Mouse (Mus musculus) adrenal gland (tissue): ENCODE measurements at regions not wholly inside any gene's neighbourhood (a gene's known extent, or its start where the extent isn't known, plus 50 kb on each side); places are given as distances from the start of the nearest gene placed in this dataset.

Source experiments
- intact Hi-C: fragments of 180-260 bp; cut with DNase I; formaldehyde crosslinking; loops from one replicate; pipeline ENCODE4 v1.15.1; 2025

DNA sequence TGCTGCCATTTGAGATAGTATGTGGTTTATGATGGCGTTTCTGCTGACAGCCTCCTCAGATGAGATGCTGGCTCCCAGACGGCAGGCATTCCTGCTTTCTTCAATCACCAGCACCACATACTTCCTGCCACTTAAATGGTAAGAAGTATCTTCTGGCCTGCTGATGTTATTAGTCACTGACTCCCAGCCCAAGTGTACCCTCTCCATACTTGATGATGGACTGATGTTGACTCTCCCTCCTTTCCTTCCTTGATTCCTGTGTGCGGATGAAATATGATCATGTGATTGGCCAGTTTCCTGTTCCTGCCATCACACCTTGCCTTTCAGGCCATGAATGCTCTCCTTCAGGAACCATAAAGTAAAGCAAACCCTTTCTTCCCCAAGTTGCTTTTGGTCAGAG lies 50.8 kb upstream of the Rpl10-ps3 start:
- intact Hi-C loops, result no loop called here

- intact Hi-C loops, result no loop called here
Observed at GRCm38 (mm10) chr9:50396051-50396450, 51.3 kb upstream of the Rpl10-ps3 start.

DNA sequence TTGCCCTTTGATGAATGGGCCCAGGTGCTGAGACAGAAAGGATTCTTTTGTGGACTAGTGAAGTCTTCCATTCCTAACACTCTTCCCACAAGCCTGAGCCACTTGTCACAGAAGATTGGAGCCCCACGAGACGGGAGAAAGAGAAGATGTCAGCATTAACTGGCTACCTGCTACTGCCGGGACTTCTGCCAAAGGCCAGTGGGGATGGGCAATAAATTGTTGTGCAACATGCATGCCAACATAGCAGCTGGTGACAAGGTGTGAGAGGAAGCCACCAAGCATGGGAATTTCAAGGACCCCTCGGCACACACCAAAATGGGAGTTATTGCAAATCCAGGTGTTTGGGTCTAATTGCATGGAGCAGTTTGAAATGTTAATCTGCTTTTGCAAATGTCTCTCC lies 63.6 kb upstream of the Rpl10-ps3 start:
- intact Hi-C loops, result no loop called here

DNA sequence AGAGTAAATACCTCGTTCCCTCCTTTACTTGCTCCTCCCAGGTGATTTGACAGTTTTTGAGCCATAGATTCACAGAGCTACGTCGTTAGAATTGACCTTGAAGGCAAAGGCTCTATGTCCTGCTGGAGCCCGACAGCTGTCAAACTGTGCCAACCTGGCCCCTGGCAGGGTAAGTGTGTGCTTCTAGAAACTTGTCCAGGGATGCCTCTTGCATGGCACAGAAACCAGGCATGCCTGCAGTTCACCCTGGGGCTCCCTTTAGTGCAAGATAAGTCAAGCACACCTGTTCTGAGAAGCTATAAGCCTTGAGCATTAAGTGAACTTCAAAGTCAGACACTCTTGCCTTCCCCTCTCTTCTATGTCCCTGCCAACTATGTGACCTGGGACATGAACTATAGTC lies 64.1 kb upstream of the Rpl10-ps3 start:
- intact Hi-C loops, result no loop called here

DNA sequence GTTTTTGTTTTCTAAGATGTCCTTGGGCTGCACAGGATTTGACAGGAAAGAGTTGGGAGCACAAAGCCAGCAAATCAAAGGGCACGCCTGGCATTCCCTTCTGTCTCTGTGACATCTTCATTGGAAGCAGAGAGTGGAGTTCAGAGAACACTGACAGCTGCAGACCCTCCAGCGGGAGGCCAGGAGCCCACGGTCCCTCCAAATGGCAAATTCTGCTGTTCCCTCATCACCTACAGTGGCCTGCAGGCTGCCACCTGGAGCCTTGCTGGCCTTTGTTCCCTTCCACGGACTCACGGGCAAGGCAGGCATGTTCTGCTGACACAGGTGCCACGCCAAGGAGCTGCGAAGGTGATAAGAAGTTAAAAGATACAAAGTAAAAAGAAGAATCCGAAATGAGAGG lies 68.2 kb upstream of the Rpl10-ps3 start:
- intact Hi-C loops, result no loop called here

DNA sequence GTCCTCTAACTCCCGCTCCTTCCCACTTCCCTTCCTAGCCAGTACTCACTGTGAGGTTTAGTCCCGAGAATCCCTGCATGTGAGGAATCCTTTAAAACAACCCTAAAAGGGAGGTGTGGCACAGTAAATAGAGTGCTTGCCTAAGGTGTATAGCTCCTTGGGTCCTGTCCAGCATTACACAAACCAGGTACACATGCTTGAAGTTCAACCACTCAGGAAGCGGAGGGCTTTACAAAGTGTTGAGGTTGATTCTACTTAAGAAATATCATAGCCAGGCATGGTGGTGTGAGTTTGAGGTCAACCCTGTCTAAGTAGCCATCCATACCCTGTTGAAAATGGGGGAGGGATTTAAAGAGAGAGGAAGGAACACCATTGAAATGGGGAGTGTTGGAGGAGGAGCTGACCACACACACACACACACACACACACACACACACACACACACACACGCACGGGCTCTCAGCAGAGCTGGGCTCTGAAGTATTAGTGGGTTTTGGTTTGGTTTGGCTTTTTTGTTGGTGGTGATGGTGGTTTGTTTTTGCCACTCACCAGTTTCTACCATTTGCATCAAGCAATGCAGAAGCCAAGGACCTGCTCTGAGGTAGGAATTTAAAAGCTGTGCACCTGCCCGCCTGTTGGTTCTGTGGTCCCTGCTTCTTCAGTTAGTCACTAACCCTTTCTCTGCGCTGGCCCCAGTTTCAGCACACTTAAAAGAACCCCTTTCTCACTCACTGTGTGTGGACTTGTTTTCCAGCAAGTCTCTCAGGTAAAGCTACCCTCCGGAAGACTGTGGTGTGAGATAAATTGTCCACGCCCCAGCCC lies 69.0 kb upstream of the Rpl10-ps3 start:
- intact Hi-C loops, result no loop called here

DNA sequence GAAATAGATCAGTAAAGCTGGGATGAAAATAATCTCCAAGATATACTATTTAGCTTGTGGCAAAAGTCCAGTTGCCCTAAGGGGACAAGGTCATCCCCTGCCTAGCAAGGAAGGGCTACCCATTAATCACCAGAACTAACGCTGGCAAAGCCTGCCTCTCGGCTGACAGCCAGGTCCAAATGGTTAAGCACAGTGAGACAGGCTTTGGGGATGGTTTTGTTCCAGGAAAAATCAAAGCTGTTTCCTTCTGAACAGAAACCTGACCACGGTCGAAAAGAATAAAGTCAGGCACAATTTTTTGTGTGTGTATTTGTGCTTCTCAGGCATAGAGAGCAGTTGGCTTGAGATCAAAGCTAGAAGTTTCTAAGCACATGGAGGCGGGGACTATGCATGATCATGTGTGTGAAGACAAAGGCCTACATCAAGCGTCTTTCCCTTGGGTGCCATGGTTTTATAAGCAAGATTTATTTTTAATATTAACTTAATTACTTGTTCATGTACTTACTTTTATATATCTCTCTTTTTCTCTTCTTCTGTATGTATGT lies 70.1 kb upstream of the Rpl10-ps3 start:
- intact Hi-C loops, result no loop called here

GRCm38 (mm10) chr9:50416677-50417076 lies 71.9 kb upstream of the Rpl10-ps3 start:
- intact Hi-C loops, result no loop called here

DNA sequence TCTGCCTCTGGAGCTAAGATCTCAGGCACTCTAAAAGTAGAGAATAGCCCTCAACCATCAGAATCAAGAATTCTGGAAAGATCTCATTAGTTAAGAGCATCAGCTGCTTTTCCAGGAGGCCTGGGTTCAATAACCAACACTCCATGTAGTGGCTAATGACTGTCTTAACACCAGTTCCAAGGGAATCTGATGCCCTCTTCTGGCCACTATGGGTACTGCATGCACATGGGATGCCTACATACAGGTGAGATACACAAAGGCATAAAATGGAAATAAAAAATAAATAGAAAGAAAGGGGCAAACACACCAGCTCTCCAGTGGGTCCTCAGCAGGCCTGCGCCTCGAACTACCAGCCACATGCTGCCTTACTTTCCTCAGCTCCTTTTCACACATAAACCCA lies 73.3 kb upstream of the Plet1 start:
- intact Hi-C loops, result loop anchor here (5.0 kb wide), 1 partner anchor 89 kb away; no protein-coding TSS in a partner anchor

DNA sequence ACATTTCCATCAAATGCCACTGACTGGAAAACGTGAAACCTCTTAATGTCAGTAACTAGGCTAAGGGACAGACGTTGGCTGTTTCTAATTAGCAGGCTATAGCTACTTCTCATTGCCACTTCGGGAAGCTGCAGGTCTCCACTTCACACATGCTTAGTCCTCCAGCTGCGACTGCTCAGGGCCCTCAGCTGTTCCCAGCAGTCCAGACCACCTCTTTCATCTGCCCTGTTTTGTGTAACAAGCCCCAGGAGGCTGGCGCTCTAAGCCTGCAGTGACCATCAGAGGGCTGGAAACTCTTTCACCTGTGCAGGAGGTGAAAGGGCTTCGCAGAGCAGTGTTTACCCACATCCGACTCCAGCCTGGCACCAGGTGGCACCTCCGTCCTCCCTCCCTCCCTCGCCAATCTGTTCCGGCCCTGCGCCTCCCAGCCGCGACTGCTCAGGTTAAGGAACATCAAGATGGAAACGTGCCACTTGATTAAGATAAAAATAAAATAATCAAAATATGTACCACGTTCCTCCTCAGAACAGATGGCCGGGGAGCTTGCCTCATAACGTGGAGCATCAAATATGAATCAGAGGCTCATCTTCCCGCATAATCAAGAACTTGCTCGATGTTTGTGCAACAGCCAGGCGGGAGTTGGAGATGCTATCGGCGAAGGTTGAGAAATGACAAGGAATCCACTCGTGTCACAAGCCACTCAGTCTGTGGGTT lies 72.6 kb upstream of the Plet1 start:
- intact Hi-C loops, result loop anchor here (5.0 kb wide), 1 partner anchor 89 kb away; no protein-coding TSS in a partner anchor

DNA sequence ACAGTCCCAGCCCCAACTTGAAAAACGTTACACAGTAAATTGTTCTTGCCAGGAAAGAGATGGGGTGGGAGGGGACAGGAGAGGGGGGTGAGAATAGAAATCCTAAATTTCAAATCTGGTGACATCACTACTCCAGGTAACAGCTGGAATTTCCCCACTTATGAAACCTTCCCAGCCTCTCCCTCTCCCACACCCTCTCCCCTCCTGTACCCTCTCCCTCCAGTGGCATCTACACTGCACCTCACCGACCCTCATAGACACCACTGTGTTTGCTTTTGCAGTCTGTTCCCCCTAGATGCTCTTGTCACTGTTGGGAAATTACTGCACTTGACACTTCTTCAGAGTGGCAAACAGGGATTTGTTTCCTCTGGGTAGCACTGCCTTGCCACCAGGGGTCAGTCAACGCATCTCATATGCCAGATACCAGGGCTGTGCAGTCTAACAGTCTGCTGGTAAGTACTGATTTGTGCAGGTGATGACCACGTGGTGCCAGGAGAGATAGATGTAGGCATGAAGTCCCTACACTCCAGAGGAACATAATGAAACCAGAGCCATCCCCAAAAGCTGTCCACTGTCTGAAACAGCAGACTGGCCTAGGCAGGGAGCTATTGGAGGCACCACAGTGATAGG lies 68.3 kb upstream of the Plet1 start:
- intact Hi-C loops, result no loop called here

GRCm38 (mm10) chr9:50430147-50430546 lies 64.2 kb upstream of the Plet1 start:
- intact Hi-C loops, result loop anchor here (2.0 to 10.0 kb wide), 2 partner anchors 91 to 255 kb away; no protein-coding TSS in a partner anchor

DNA sequence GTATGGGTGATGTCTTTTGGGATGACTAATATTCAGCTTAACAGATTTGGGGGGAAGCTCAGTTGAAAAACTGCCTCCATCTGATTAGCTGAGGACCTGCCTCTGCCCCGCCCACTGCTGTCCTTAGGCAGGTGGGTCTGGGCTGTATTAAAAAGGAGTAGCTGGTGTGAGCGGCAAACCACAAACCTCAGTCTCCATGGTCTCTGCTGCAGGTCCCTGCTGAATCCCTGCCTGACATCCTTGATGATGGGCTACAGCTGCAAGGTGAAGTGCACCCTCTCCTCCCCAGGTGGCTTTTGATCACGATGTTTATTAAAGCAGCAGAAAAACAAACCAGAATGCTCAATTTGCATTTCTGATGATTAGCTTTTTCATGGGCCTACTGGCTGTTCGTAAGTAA lies 60.8 kb upstream of the Plet1 start:
- intact Hi-C loops, result loop anchor here (10.0 kb wide), 1 partner anchor 259 kb away; no protein-coding TSS in a partner anchor

DNA sequence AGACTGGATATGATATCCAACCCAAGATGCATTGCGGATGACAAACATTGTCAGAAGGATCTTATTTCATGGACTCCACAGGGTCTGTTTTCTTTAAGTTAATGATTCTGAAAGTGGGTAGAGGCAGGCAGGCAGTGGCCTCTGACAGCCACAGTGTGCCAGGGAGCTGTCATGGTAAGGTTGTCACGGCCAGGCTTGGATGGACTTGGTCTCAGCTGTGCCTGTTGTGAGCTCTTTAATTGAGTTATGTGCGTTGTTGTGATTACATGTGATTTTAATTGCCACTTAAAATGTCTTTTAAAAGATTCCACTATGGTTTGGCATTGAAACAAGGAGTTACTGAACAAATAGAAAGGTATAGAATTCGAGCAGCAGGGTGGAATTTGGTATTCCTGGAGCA lies 60.3 kb upstream of the Plet1 start:
- intact Hi-C loops, result loop anchor here (10.0 kb wide), 1 partner anchor 259 kb away; no protein-coding TSS in a partner anchor

DNA sequence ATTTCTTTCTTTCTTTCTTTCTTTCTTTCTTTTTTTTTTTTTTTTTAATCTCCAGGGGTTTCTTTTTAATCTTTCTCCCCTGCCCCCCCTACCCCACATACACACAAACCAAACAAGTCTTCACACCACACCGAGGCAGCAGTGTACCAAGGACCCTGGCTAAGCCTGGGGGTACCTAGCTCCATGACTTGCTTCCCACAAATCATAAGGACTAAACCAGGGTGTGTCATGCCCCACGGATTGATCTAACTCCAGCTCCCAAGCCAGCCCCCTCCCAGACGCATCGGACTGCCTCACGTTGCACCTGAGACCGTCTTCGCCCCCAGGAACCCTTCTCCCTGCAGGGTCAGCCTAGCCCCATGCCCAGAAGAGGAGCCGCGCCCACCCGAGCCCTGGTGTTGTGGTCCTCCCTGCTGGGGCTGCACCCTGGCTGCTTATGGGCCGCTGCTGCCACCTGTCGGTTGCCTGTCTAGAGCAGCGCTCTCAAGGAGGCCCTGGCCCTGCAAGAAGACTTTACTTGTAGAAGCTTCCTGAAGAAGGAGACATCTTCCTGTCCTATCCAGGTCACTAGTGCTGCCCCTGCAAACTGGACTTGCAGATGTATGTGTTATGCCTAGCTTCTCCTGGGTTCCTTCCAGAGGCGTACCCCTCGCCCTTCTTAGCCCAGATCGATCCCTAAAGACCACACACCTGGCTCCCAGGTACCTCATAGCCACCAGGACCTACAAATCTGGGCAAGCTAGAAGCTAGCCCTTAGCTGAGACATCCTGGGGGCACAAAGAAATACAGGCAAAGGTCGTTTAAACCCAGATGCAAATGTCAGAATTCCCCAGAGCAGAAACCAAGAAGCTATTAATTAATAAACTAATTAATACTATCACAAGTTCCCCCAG lies 56.2 kb upstream of the Plet1 start:
- intact Hi-C loops, result loop anchor here (2.0 to 10.0 kb wide), 4 partner anchors 103 to 946 kb away; no protein-coding TSS in a partner anchor

DNA sequence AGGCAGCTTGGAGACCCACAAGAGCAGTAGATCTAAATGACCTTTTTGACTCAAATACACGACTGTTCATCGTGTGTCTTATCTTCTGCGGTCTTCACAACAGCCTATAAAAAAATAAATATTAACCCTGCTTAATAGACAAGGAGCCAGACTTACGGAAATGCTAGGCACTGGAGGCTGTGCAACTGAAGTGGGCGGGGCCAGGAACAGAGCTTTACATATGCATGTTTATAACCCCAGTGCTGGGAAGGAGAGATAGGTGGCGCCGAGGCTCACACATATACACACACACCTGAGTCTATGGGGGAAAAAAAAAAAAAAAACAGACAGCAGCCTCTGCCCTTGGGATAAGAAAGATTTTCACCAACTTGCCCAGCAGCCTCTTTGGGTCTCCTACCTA lies 55.6 kb upstream of the Plet1 start:
- intact Hi-C loops, result loop anchor here (2.0 to 10.0 kb wide), 4 partner anchors 104 to 946 kb away; no protein-coding TSS in a partner anchor

DNA sequence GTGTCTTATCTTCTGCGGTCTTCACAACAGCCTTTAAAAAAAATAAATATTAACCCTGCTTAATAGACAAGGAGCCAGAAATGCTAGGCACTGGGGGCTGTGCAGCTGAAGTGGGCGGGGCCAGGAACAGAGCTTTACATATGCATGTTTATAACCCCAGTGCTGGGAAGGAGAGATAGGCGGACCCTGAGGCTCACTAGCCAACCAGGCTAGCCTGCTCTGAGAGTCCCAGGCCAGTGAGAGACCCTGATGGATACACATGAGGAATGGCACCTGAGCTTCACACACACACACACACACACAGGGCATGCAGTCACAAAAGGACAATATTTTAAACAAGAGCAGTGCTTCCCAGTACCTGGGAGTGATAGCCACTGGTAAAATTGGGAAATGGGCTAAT lies 54.1 kb upstream of the Plet1 start:
- intact Hi-C loops, result loop anchor here (10.0 kb wide), 1 partner anchor 155 kb away; no protein-coding TSS in a partner anchor

- intact Hi-C loops, result loop anchor here (10.0 kb wide), 1 partner anchor 154 kb away; no protein-coding TSS in a partner anchor
Observed at GRCm38 (mm10) chr9:50440689-50441088, 53.6 kb upstream of the Plet1 start.

GRCm38 (mm10) chr9:50443708-50444463 lies 50.4 kb upstream of the Plet1 start:
- intact Hi-C loops, result loop anchor here (10.0 kb wide), 1 partner anchor 151 kb away; no protein-coding TSS in a partner anchor
